Mouse (Mus musculus) G1E (cell line): ENCODE measurements around the gene Bcl2l12. TPM values are rescaled to one million over a fixed set of nuclear protein-coding genes. Genes with fewer than 3 reads are reported as not detected.
A peak's percentile ranks its signal among the peaks of the same experiment; 100 is the strongest.

Source experiments
- ATAC-seq: 2 replicates; pipeline ENCODE4 v1.8.0; 2016; ENCODE audit warnings: mild to moderate bottlenecking; ENCODE audit not compliant: insufficient number of reproducible peaks, poor library complexity, low FRiP score, severe bottlenecking; ENCODE audit errors: extremely low read depth
- DNase-seq: peaks from one replicate; pipeline ENCODE4 v3.0.0; 2012; ENCODE audit warnings: low spot score
- H3K27me3 ChIP-seq: 2 replicates; pipeline ENCODE4 v1.6.1; 2012; ENCODE audit warnings: mild to moderate bottlenecking, low read length, inconsistent platforms; ENCODE audit not compliant: insufficient read depth
- H3K36me3 ChIP-seq: replicated peaks from 2 replicates; pipeline ENCODE3; 2012; ENCODE audit warnings: mild to moderate bottlenecking, inconsistent platforms
- H3K4me1 ChIP-seq: 2 replicates; pipeline ENCODE4 v1.6.1; 2012; ENCODE audit warnings: low read depth, low read length, inconsistent platforms, mixed read lengths; ENCODE audit not compliant: insufficient read depth
- H3K4me3 ChIP-seq: 2 replicates; pipeline ENCODE4 v1.5.1; 2012; ENCODE audit warnings: low read depth, mild to moderate bottlenecking, inconsistent platforms, low read length, moderate library complexity, mixed read lengths
- H3K9me3 ChIP-seq: replicated peaks from 2 replicates; pipeline ENCODE4 v1.6.1; 2012; ENCODE audit warnings: inconsistent platforms
- CTCF ChIP-seq: IDR thresholded peaks from 2 replicates; pipeline ENCODE4 v1.5.1; 2012; ENCODE audit warnings: low read depth, low read length, inconsistent platforms, mixed read lengths
- GATA1 ChIP-seq: IDR thresholded peaks from 2 replicates; pipeline ENCODE4 v1.6.1; 2012; ENCODE audit warnings: borderline replicate concordance, low read length, inconsistent platforms, mixed read lengths
- GATA2 ChIP-seq: IDR thresholded peaks from 2 replicates; pipeline ENCODE4 v1.6.1; 2012; ENCODE audit warnings: low read depth, low read length, inconsistent platforms, borderline replicate concordance
- POLR2AphosphoS5 ChIP-seq: IDR thresholded peaks from 2 replicates; pipeline ENCODE4 v1.6.1; 2012; ENCODE audit warnings: low read depth, low read length, inconsistent platforms; ENCODE audit not compliant: insufficient replicate concordance
- TAL1 ChIP-seq: conservative IDR thresholded peaks from 2 replicates; pipeline ENCODE4 v1.6.1; 2012; ENCODE audit warnings: low read depth, low read length, inconsistent platforms, mixed read lengths
- polyA plus RNA-seq: library from polyadenylated mRNA; stranded (reverse); fragments of >175 nt; gene quantifications from 2 replicates; pipeline ENCODE4 v1.2.3, GENCODE M21; 2012
- total RNA-seq, 2 experiments: library from RNA; stranded (forward) in 1 of 2; stranded (reverse) in 1 of 2; fragments of 200-1000 nt in 1 of 2; fragments of >200 nt in 1 of 2; fragmentation: Nextera tagmentation in 1 of 2; gene quantifications; 2 replicates each; pipeline ENCODE4 v1.2.3; 2014 to 2017

Gene Bcl2l12
- total and polyA plus RNA-seq, 3 experiments = 11.1 to 74.6 (median 15.6) TPM

DNA sequence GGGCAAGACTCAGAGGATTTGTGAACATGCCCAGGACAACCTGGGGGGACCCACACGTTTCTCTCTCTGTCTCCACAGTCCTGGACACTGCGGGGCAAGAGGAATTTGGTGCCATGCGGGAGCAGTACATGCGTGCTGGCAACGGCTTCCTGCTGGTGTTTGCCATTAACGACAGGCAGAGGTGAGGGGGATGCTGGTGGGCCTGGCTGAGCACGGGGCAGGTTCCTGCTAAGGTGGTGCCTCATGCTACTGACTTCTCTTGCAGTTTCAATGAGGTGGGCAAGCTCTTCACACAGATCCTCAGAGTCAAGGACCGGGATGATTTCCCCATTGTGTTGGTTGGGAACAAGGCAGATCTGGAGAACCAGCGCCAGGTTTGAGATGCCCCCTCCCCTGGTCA is 21.7 kb upstream of the Bcl2l12 start:
- H3K4me1 ChIP-seq = peaks cover 35% of the 10 kb centered on the region
- H3K36me3 ChIP-seq = peaks cover 8% of the 10 kb centered on the region
- peaks cover 24% of the 10 kb centered on the region for H3K27me3 ChIP-seq
- no peaks in the 10 kb centered on the region for H3K9me3 ChIP-seq
- ATAC-seq = no peak
- DNase-seq = no peak
- no peak for TF ChIP-seq GATA2
- H3K4me3 ChIP-seq = no peak overlapping the region

DNA sequence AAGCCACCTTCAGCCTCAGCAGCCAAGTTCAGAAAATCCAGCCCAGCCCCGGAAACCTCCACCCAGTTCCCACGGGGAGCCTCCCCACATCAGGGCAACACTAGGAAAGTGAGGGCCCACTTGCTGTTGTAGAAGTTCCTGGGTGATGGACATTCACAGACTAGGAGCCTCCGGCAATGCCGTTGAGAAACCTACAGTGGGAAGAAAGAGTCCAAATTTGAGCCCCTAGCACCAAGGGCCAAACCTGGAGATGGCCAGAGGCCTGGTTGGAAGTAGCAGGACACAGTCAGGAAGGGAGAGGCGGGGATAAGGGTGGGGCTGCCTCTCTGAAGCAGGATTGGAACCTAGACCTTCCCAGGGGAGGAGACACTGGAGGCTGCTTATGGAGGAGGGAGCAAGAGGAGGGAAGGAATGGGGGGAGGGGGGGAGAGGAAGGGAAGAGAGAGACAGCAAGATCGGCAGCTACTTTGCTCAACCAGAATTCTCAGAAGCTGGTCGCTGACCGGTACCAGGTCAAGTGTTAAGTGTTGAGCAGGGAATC is 20.6 kb upstream of the Bcl2l12 start:
- peaks cover 8% of the 10 kb centered on the region for H3K36me3 ChIP-seq
- no peak for ATAC-seq
- H3K4me1 ChIP-seq = peaks cover 40% of the 10 kb centered on the region
- no peaks in the 10 kb centered on the region for H3K9me3 ChIP-seq
- DNase-seq = no peak
- H3K4me3 ChIP-seq = no peak overlapping the region
- peaks cover 24% of the 10 kb centered on the region for H3K27me3 ChIP-seq
- TF ChIP-seq POLR2AphosphoS5 (no peak), GATA2 (no peak), TAL1 (no peak), GATA1 (no peak), CTCF (no peak)

DNA sequence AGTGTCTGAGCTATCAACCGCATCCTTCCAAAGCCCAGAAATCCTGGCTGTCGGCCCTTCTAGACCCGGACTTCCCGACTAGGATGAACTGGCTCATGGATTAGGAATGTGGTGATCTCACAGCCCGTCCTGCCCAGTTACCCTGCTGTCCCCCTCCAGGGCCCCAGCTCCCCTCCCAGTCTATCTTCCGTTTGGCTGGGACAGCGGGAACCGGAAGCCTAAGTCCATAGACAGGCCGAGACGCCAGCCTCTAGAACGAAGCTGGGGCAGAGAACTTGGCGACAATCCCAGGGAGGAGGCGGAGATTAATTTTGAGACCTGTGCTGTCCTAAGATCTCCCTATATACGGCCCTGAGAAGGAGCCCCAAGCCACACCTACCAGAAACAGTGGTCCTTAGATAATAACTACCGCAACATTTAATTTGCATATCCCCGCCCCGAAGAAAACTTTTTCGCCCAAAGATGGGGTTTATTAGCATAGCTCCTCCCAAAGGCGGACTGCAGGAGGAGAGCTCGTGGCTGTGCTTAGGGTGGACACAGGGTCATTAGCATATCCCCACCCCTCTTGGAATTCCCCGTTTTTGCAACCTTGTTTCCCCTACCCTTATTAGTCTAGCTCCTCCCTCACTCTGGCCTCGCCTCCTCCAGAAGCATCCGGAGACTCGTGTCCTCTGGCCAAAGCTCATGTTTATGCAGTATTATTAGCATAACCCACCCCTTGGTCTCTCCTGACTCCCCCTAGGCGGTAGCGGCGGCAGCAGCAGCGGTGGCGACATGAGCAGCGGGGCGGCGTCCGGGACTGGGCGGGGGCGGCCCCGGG is 18.9 kb upstream of the Bcl2l12 start, which contains the start of gene Rras:
TSS of gene Rras (plus strand) at position 720 of the 820 bp plus-strand sequence.
- no peaks in the 10 kb centered on the region for H3K9me3 ChIP-seq
- peaks cover 25% of the 10 kb centered on the region for H3K36me3 ChIP-seq
- TF ChIP-seq POLR2AphosphoS5 (no peak), CTCF (no peak), GATA1 (no peak), GATA2 (no peak), TAL1 (no peak)
- peak; percentile 88 for ATAC-seq
- peak within 1 kb of the TSS; percentile 92 for H3K4me3 ChIP-seq
- DNase-seq = peak; percentile 91
- H3K4me1 ChIP-seq = peaks cover 56% of the 10 kb centered on the region
- peaks cover 24% of the 10 kb centered on the region for H3K27me3 ChIP-seq

DNA sequence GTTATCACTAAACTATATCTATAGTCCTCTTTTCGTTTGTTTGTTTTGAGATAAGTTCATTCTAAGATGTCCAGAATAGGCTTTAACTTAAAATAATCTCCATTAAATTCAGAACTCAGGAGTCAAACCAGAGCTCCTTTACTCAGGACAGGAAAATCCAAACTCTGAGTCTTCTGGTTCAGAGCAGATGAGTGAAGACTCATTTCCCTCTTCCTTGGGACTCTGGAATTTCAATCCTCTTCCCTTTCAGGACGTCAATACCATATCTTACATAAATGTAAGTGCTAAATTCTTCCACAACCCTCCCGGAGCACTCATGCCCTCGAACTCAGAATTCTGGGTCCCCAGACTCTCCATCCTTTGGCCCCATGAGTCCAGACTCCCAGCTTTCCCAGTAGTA is 18.2 kb upstream of the Bcl2l12 start:
- Histone ChIP-seq H3K36me3 (peaks cover 32% of the 10 kb centered on the region), H3K27me3 (peaks cover 24% of the 10 kb centered on the region), H3K9me3 (no peaks in the 10 kb centered on the region), H3K4me1 (peaks cover 59% of the 10 kb centered on the region), H3K4me3 (peak overlapping the region; percentile 92)
- TF ChIP-seq GATA2 = no peak
- TF ChIP-seq TAL1 = no peak
- no peak for TF ChIP-seq CTCF
- TF ChIP-seq GATA1 = no peak
- no peak for TF ChIP-seq POLR2AphosphoS5
- no peak for ATAC-seq
- DNase-seq = no peak

DNA sequence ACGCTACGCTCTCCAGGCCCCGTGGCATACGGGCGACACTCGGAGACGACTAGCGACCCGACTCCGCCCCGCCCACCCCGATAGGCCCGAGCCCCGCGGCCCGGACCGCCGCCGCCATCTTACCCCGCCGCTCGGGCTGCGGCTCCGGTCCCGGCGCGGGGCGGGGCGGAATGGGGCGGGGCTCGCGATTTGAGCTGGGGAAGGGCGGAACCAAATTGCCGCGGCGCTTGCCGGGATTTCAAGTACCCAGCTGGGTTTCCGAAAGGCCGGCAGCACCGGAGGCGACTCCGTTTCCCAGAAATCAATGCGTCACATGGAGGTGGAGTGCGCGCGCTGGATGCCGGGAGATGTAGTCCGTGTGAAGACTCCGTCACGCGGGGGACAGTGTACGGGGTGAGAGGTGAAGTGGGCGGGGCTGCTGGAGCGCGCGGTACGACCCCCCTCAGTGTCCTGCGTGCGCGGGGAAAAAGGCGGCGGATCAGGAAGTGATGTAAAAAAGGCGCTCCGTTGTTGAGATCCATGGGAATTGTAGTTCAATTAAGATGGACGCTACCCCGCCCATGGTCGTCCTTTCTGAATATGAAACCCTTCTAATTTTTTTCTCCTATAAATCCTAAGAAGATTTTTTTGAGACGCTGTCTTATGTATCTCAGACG is 17.6 kb upstream of the Bcl2l12 start, which contains the start of gene Scaf1:
TSS of gene Scaf1 (minus strand) at position 407 of the 656 bp plus-strand sequence.
- no peak for TF ChIP-seq TAL1
- no peak for TF ChIP-seq POLR2AphosphoS5
- no peak for TF ChIP-seq CTCF
- no peak for TF ChIP-seq GATA2
- no peak for TF ChIP-seq GATA1

DNA sequence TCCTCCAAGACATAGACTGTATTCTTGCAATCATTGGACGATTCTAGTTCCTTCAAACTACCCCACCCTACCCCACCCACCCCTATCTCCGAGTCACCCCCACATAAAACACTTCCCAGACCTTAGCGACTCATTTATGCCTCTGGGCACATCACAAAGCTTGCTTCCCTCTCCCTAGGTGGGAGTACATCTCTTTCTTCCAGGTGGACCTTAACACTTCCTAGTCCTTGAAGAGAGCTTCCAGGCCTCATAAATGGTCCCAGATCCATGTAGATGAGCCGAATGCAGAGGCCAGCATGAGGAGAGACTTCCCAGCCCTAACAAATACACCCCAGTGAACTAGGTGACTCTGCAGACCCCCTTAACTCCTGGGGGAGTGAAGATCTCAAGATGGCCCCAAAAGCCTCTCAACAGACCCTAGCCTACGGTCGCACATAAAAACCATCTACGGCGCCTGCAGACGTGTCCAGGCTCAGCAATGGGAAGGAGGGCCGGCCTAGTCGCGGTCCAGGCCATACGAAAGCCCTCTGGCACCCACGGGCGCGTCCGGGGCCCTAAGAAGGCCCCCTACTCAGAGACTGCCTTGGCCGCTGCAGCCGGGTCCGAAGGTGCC is 16.9 kb upstream of the Bcl2l12 start:
- peaks cover 62% of the 10 kb centered on the region for H3K4me1 ChIP-seq
- peaks cover 17% of the 10 kb centered on the region for H3K27me3 ChIP-seq
- no peaks in the 10 kb centered on the region for H3K9me3 ChIP-seq
- H3K36me3 ChIP-seq = peaks cover 42% of the 10 kb centered on the region
- ATAC-seq (no peak), DNase-seq (no peak)
- TF ChIP-seq POLR2AphosphoS5 (no peak), TAL1 (no peak), GATA2 (no peak), CTCF (no peak), GATA1 (no peak)
- peak overlapping the region; percentile 92 for H3K4me3 ChIP-seq

More for the DNA sequence above, 17.6 kb upstream of the Bcl2l12 start, which contains the start of gene Scaf1:
- H3K36me3 ChIP-seq = peaks cover 37% of the 10 kb centered on the region
- H3K27me3 ChIP-seq = peaks cover 22% of the 10 kb centered on the region
- peak; percentile 77 for ATAC-seq
- H3K4me3 ChIP-seq = peak within 1 kb of the TSS; percentile 92
- DNase-seq = peak; percentile 76
- H3K4me1 ChIP-seq = peaks cover 64% of the 10 kb centered on the region
- H3K9me3 ChIP-seq = no peaks in the 10 kb centered on the region
